Mouse (Mus musculus) hindbrain, postnatal 0 days (tissue): ENCODE measurements around the gene Stard7. TPM values are rescaled to one million over a fixed set of nuclear protein-coding genes. Genes with fewer than 3 reads are reported as not detected.

Source experiments
- ATAC-seq: fragments of 200-750 bp; cut with Nextera tagmentation; 2 replicates; pipeline ENCODE4 v1.8.0; 2017; ENCODE audit warnings: mild to moderate bottlenecking, moderate TSS enrichment, moderate library complexity
- DNase-seq: peaks from one replicate; pipeline ENCODE4 v3.0.0-alpha.2; 2015; ENCODE audit warnings: low spot score
- H3K27ac ChIP-seq: fragments of 300-500 bp; sonication (generic); 2 replicates; pipeline ENCODE4 v1.5.1; 2014; ENCODE audit warnings: mild to moderate bottlenecking
- H3K27me3 ChIP-seq: fragments of 300-500 bp; sonication (generic); 2 replicates; pipeline ENCODE4 v1.6.1; 2014; ENCODE audit warnings: low read length, mixed read lengths; ENCODE audit not compliant: insufficient read depth
- H3K36me3 ChIP-seq: fragments of 300-500 bp; sonication (generic); 2 replicates; pipeline ENCODE4 v1.6.1; 2014; ENCODE audit warnings: low read length, mixed read lengths; ENCODE audit not compliant: insufficient read depth
- H3K4me1 ChIP-seq: fragments of 300-500 bp; sonication (generic); 2 replicates; pipeline ENCODE4 v1.6.1; 2014; ENCODE audit warnings: antibody characterized with exemption, low read length, mixed read lengths; ENCODE audit not compliant: insufficient read depth
- H3K4me2 ChIP-seq: fragments of 300-500 bp; sonication (generic); 2 replicates; pipeline ENCODE4 v1.6.1; 2014; ENCODE audit warnings: low read depth, mild to moderate bottlenecking, low read length, moderate library complexity, mixed read lengths
- H3K4me3 ChIP-seq: fragments of 300-500 bp; sonication (generic); 2 replicates; pipeline ENCODE4 v1.5.1; 2014; ENCODE audit warnings: low read length
- H3K9ac ChIP-seq: fragments of 300-500 bp; sonication (generic); replicated peaks from 2 replicates; pipeline ENCODE4 v1.6.1; 2014; ENCODE audit warnings: mild to moderate bottlenecking, low read length, moderate library complexity, mixed read lengths
- H3K9me3 ChIP-seq: fragments of 300-500 bp; sonication (generic); 2 replicates; pipeline ENCODE4 v1.6.1; 2016; ENCODE audit warnings: low read length, mixed read lengths
- CTCF ChIP-seq: IDR thresholded peaks from 2 replicates; pipeline ENCODE4 v1.5.1; 2016; ENCODE audit warnings: antibody characterized with exemption, control low read depth, low read depth
- WGBS: fragments of 180-500 bp; shearing (Covaris S2); extraction: QIAGEN DNeasy Blood & Tissue Kit; methylation state at CpG from one replicate; pipeline ENCODE4 v1.1.7; 2014; 5-methylcytosine and 5-hydroxymethylcytosine counted together
- polyA plus RNA-seq: library from polyadenylated mRNA; unstranded; fragments of >200 nt; fragmentation: Nextera tagmentation; extraction: Ambion mirVana; gene quantifications from 2 replicates; pipeline ENCODE4 v1.2.1, GENCODE M21; 2015
- total RNA-seq: library from RNA; depleted of rRNA; stranded (reverse); fragments of >200 nt; gene quantifications from 2 replicates; pipeline ENCODE4 v1.2.3, GENCODE M21; 2014; rRNA removed

The Stard7 gene
- total RNA-seq (142 and 146 TPM in 2 replicates), polyA plus RNA-seq (92.3 and 94.3 TPM in 2 replicates)

- TF ChIP-seq CTCF: peak; percentile 51
- Histone ChIP-seq H3K36me3 (no peaks in the 10 kb centered on the region), H3K9ac (peak within 1 kb of the TSS; percentile 84), H3K9me3 (no peaks in the 10 kb centered on the region), H3K27me3 (no peaks in the 10 kb centered on the region), H3K4me1 (peaks cover 5% of the 10 kb centered on the region; the same call in 1 of the 2 replicates), H3K4me2 (peak within 1 kb of the TSS; percentile 91), H3K27ac (peak within 1 kb of the TSS; percentile 96), H3K4me3 (peak within 1 kb of the TSS; percentile 83)
- peak; percentile 98 for ATAC-seq
- peak; percentile 98 for DNase-seq
- under 1% methylated on average over 48 of the region's 49 CpGs for WGBS
Observed at GRCm38 (mm10) chr2:127269491-127270299, at the start of gene Stard7. Gene Stard7 (plus strand): TSS chr2:127270218.

- WGBS: 98% methylated on average over 3 of the region's 3 CpGs
- Histone ChIP-seq H3K9ac (no peak overlapping the region), H3K4me2 (no peak overlapping the region), H3K27me3 (no peaks in the 10 kb centered on the region), H3K36me3 (peaks cover 92% of the 10 kb centered on the region), H3K4me1 (no peaks in the 10 kb centered on the region), H3K4me3 (no peak overlapping the region), H3K9me3 (no peaks in the 10 kb centered on the region), H3K27ac (no peak overlapping the region)
- TF ChIP-seq CTCF: no peak
- DNase-seq (no peak), ATAC-seq (no peak)
Observed at GRCm38 (mm10) chr2:127225261-127225660, 44.8 kb upstream of the Stard7 start.

- ATAC-seq: no peak
- no peak for DNase-seq
- Histone ChIP-seq H3K9ac (no peak overlapping the region), H3K27me3 (no peaks in the 10 kb centered on the region), H3K9me3 (no peaks in the 10 kb centered on the region), H3K4me1 (no peaks in the 10 kb centered on the region), H3K27ac (no peak overlapping the region), H3K4me2 (no peak overlapping the region), H3K4me3 (no peak overlapping the region), H3K36me3 (peaks cover 84% of the 10 kb centered on the region)
- 96% methylated on average over 11 of the region's 11 CpGs for WGBS
- no peak for TF ChIP-seq CTCF
Observed at GRCm38 (mm10) chr2:127237897-127238610, 32.0 kb upstream of the Stard7 start.

GRCm38 (mm10) chr2:127240065-127240464, 30.0 kb upstream of the Stard7 start:
- Histone ChIP-seq H3K4me2 (no peak overlapping the region), H3K27me3 (no peaks in the 10 kb centered on the region), H3K4me3 (no peak overlapping the region), H3K9ac (no peak overlapping the region), H3K4me1 (no peaks in the 10 kb centered on the region), H3K27ac (no peak overlapping the region), H3K9me3 (no peaks in the 10 kb centered on the region), H3K36me3 (peaks cover 77% of the 10 kb centered on the region)
- WGBS: 98% methylated on average over 2 of the region's 2 CpGs
- TF ChIP-seq CTCF: no peak
- DNase-seq (no peak), ATAC-seq (no peak)

GRCm38 (mm10) chr2:127247592-127248333, 22.3 kb upstream of the Stard7 start, which contains the start of the genes Ciao1 and Tmem127:
Gene Ciao1 (minus strand): TSS chr2:127247816.
Gene Tmem127 (plus strand): TSS chr2:127247908.
- H3K9ac ChIP-seq: peak within 1 kb of the TSS; percentile 92
- H3K27me3 ChIP-seq: no peaks in the 10 kb centered on the region
- peak within 1 kb of the TSS; percentile 89 for H3K4me2 ChIP-seq
- H3K9me3 ChIP-seq: no peaks in the 10 kb centered on the region
- under 1% methylated on average over 47 of the region's 53 CpGs for WGBS
- peak; percentile 98 for ATAC-seq
- peak within 1 kb of the TSS; percentile 91 for H3K27ac ChIP-seq
- TF ChIP-seq CTCF: no peak
- DNase-seq: peak; percentile 100
- peaks cover 13% of the 10 kb centered on the region; the same call in 1 of the 2 replicates for H3K36me3 ChIP-seq
- peak within 1 kb of the TSS; percentile 93 for H3K4me3 ChIP-seq
- H3K4me1 ChIP-seq: peaks cover 15% of the 10 kb centered on the region

GRCm38 (mm10) chr2:127248334-127249004, 21.5 kb upstream of the Stard7 start:
- Histone ChIP-seq H3K4me2 (peak overlapping the region; percentile 89), H3K27me3 (no peaks in the 10 kb centered on the region), H3K36me3 (peaks cover 8% of the 10 kb centered on the region; the same call in 1 of the 2 replicates), H3K4me3 (peak overlapping the region; percentile 93), H3K9ac (peak overlapping the region; percentile 92), H3K9me3 (no peaks in the 10 kb centered on the region), H3K27ac (peak overlapping the region; percentile 91), H3K4me1 (peaks cover 15% of the 10 kb centered on the region)
- DNase-seq (peak; percentile 77), ATAC-seq (peak; percentile 61)
- WGBS: 1% methylated on average over 39 of the region's 39 CpGs
- TF ChIP-seq CTCF: peak; percentile 68
